Mouse (Mus musculus) intestine, postnatal 0 days (tissue): ENCODE results near the gene Mindy4. TPM values are rescaled to one million over a fixed set of nuclear protein-coding genes. Genes with fewer than 3 reads are reported as not detected.

Source experiments
- ATAC-seq: fragments of 200-750 bp; cut with Nextera tagmentation; 2 replicates; pipeline ENCODE4 v1.8.0; 2017; ENCODE audit warnings: mild to moderate bottlenecking, moderate TSS enrichment, moderate library complexity
- H3K27ac ChIP-seq: fragments of 300-500 bp; sonication (generic); 2 replicates; pipeline ENCODE4 v1.5.1; 2014; ENCODE audit warnings: mild to moderate bottlenecking, low read depth, low read length, moderate library complexity
- H3K27me3 ChIP-seq: fragments of 300-500 bp; sonication (generic); replicated peaks from 2 replicates; pipeline ENCODE4 v1.6.1; 2014; ENCODE audit warnings: low read length, mixed read lengths; ENCODE audit not compliant: control insufficient read depth, insufficient read depth
- H3K36me3 ChIP-seq: fragments of 300-500 bp; sonication (generic); 2 replicates; pipeline ENCODE4 v1.6.1; 2014; ENCODE audit warnings: mild to moderate bottlenecking, moderate library complexity; ENCODE audit not compliant: control insufficient read depth, insufficient read depth
- H3K4me1 ChIP-seq: fragments of 300-500 bp; sonication (generic); replicated peaks from 2 replicates; pipeline ENCODE4 v1.6.1; 2014; ENCODE audit warnings: antibody characterized with exemption, low read length, mixed read lengths; ENCODE audit not compliant: control insufficient read depth, insufficient read depth
- H3K4me2 ChIP-seq: fragments of 300-500 bp; sonication (generic); replicated peaks from 2 replicates; pipeline ENCODE4 v1.6.1; 2014; ENCODE audit warnings: low read depth, mild to moderate bottlenecking, moderate library complexity
- H3K4me3 ChIP-seq: fragments of 300-500 bp; sonication (generic); 2 replicates; pipeline ENCODE4 v1.5.1; 2014; ENCODE audit warnings: low read depth, low read length
- H3K9ac ChIP-seq: fragments of 300-500 bp; sonication (generic); 2 replicates; pipeline ENCODE4 v1.6.1; 2014; ENCODE audit warnings: mild to moderate bottlenecking, low read depth, low read length
- H3K9me3 ChIP-seq: fragments of 300-500 bp; sonication (generic); 2 replicates; pipeline ENCODE4 v1.6.1; 2016; ENCODE audit warnings: mixed run types; ENCODE audit not compliant: control insufficient read depth
- CTCF ChIP-seq: sonication (generic); IDR thresholded peaks from 2 replicates; pipeline ENCODE4 v1.5.1; 2016; ENCODE audit warnings: low read depth, mild to moderate bottlenecking, control low read depth, antibody characterized with exemption, moderate library complexity
- WGBS: fragments of 180-500 bp; shearing (Covaris S2); extraction: QIAGEN DNeasy Blood & Tissue Kit; methylation state at CpG from one replicate; pipeline ENCODE4 v1.1.7; 2014; 5-methylcytosine and 5-hydroxymethylcytosine counted together
- polyA plus RNA-seq: library from polyadenylated mRNA; unstranded; fragments of >200 nt; fragmentation: Nextera tagmentation; extraction: Ambion mirVana; gene quantifications from 2 replicates; pipeline ENCODE4 v1.2.1, GENCODE M21; 2015

The Mindy4 gene
- polyA plus RNA-seq, 1 experiment from 2014 or later = 2.1 TPM

DNA sequence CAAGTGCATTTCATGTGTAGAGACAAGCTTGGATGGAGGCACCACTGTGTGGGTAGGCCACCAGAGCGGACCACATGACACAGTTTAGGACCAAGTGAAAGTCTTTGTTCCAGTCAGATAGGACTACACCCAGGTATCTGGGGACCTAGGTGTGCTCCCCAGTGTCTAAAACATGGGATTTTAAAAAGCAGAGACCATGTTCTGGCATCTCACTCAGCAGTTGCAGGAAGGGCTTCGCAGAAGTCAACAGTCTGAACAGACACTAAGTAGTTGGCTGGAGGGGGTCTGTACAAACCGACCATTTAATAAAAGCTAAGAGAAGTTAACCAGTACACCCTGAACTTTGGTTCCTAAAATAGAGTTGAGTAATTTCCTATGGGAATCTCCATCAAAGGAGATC, 10.0 kb upstream of the Mindy4 start:
- H3K4me2 ChIP-seq = no peak overlapping the region
- H3K4me1 ChIP-seq = no peaks in the 10 kb centered on the region
- no peak overlapping the region for H3K9ac ChIP-seq
- no peaks in the 10 kb centered on the region for H3K36me3 ChIP-seq
- no peaks in the 10 kb centered on the region for H3K9me3 ChIP-seq
- ATAC-seq = no peak
- no peaks in the 10 kb centered on the region for H3K27me3 ChIP-seq
- H3K4me3 ChIP-seq = no peak overlapping the region
- H3K27ac ChIP-seq = no peak overlapping the region
- WGBS = 94% methylated on average over 3 of the region's 3 CpGs
- no peak for TF ChIP-seq CTCF

DNA sequence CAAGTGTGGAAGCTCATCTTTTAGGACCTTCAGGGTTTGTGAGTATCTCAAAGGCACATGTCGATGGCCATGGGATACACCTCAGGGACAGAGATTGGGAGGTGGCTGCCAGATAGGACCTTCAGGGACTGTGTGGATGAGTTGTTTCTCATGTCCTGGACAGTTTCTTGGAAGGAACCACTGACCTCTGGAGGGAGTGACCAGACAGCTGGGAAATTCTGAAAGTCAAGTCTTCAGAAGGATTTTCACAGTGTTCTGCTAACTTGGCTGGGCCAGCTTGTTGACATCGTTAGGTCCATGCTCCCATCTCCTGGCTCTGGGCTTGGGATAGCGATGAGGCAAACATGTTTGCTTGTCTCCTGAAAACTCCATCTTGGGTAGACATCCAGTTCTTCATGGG, 4.1 kb upstream of the Mindy4 start:
- H3K4me3 ChIP-seq = no peak overlapping the region
- no peak for ATAC-seq
- WGBS = 93% methylated on average over 3 of the region's 3 CpGs
- H3K9ac ChIP-seq = no peak overlapping the region
- no peaks in the 10 kb centered on the region for H3K27me3 ChIP-seq
- no peaks in the 10 kb centered on the region for H3K36me3 ChIP-seq
- H3K27ac ChIP-seq = no peak overlapping the region
- TF ChIP-seq CTCF = no peak
- H3K4me1 ChIP-seq = no peaks in the 10 kb centered on the region
- no peak overlapping the region for H3K4me2 ChIP-seq
- no peaks in the 10 kb centered on the region for H3K9me3 ChIP-seq

DNA sequence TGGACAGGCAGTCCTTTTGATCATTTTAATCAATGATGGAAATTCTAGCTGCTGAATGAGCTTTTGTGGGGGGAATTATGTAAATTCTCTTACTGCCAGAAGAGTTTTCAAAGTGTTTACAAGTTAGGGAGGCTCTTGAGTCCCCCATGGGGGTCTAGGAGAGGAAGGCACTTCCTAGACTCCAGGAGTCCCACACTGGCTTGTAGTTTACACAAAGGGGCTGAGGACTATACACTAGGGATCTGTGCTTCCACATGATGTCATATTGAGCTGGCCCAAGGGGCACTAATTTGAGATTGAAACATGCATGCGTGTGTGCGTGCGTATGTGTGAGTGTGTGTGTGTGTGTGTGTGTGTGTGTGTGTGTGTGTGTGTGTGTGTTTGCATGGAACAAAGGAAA, 748 bp downstream of the Mindy4 start:
- Histone ChIP-seq H3K9me3 (no peaks in the 10 kb centered on the region), H3K9ac (no peak overlapping the region), H3K4me2 (peak overlapping the region; percentile 87), H3K36me3 (no peaks in the 10 kb centered on the region), H3K4me3 (peak overlapping the region; percentile 57), H3K27ac (no peak overlapping the region), H3K4me1 (no peaks in the 10 kb centered on the region), H3K27me3 (no peaks in the 10 kb centered on the region)
- no peak for TF ChIP-seq CTCF
- 65% methylated on average over 3 of the region's 3 CpGs for WGBS
- no peak for ATAC-seq

DNA sequence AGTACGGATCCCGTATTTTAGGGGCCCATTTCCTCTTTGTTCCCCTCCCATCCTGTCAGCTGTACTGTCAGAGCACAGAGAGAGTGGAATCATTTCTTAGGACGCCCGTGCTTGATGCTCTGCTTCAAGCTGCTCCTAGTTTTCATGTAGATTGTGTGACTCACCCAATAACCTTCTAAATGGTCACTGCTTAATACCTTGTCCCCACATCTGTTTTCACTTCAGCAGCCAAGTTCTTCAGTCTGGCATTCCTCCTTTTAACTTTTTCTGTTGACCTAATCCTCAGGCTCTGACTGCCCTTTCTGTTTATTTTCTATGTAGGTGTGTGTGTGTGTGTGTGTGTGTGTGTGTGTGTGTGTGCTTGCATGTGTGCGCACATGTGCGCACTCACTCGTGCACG, 4.6 kb downstream of the Mindy4 start:
- no peak overlapping the region for H3K27ac ChIP-seq
- no peak overlapping the region for H3K9ac ChIP-seq
- no peak for ATAC-seq
- no peaks in the 10 kb centered on the region for H3K9me3 ChIP-seq
- WGBS = 80% methylated on average over 8 of the region's 8 CpGs
- no peak overlapping the region for H3K4me3 ChIP-seq
- no peak for TF ChIP-seq CTCF
- no peaks in the 10 kb centered on the region for H3K27me3 ChIP-seq
- no peaks in the 10 kb centered on the region for H3K36me3 ChIP-seq
- H3K4me1 ChIP-seq = no peaks in the 10 kb centered on the region
- no peak overlapping the region for H3K4me2 ChIP-seq

DNA sequence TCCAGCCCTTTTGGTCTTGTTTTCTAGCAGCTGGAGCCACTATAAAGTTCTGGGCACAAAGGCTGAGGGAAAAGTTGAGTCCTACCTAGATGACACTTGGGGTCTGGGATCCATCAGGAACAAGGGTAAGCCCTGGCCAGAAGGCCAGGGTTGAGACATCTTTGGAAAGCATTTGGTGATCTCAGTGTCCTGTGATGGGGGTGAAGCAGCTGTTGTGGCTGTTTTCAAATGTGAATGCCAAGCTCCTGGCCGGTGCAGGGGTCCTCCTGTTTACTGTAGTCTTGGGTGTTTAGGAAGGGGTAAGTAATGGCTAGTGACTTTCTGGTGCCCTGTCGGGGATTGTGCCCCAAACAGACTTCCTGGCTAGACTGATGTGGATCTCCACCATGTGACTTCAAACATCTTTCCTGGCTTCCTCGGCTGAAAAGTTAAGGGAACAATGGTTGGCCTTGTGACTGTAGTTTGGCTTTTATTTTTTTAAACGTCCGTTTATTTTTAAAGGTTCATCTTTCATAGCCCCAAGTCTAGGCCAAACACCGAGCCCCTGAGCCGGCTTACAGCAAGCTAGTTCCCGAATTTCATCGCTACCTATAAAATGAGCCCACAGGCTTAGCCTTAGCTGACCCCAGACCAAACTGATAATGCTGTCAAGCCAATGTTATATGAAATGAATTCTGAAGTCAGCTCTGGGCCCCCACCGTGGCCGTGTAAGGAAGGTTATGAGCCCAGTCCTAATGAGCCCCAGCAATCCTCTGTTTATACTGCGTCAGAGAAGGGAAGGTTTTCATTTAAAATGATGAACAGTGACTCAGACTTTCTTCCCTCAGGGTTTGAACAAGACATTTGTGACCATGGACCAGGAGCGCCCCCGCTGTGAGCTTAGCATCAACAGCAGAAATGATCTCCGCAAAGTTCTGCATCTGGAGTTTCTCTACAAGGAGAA, 7.5 kb downstream of the Mindy4 start:
- Histone ChIP-seq H3K9ac (no peak overlapping the region), H3K36me3 (no peaks in the 10 kb centered on the region), H3K27ac (no peak overlapping the region), H3K27me3 (no peaks in the 10 kb centered on the region), H3K9me3 (no peaks in the 10 kb centered on the region), H3K4me2 (no peak overlapping the region), H3K4me3 (no peak overlapping the region), H3K4me1 (no peaks in the 10 kb centered on the region)
- WGBS = 74% methylated on average over 15 of the region's 15 CpGs
- TF ChIP-seq CTCF = no peak
- ATAC-seq = no peak

DNA sequence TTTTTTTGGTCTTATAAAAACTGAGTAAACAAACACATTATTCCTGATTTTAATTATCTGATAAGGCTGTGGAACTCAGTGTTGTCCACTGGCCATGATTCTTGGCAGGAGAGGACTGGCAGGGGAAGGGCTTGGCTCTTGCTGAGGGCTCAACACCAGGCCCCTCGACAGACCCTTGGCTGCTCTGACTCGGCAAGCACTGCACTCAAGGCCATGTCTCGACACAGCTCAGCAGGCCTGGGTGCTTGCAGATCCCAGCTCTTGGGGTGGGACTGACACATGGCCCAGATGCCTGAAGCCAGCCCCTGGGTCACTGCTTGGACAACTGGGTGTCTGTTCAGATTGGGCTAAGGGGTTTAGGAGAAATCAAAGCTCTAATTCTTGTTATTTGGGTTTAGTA, 11.4 kb downstream of the Mindy4 start:
- no peak overlapping the region for H3K4me3 ChIP-seq
- H3K9me3 ChIP-seq = no peaks in the 10 kb centered on the region
- H3K4me1 ChIP-seq = no peaks in the 10 kb centered on the region
- no peaks in the 10 kb centered on the region for H3K27me3 ChIP-seq
- H3K4me2 ChIP-seq = no peak overlapping the region
- ATAC-seq = no peak
- H3K9ac ChIP-seq = no peak overlapping the region
- H3K27ac ChIP-seq = no peak overlapping the region
- no peaks in the 10 kb centered on the region for H3K36me3 ChIP-seq
- no peak for TF ChIP-seq CTCF
- 70% methylated on average over 3 of the region's 3 CpGs for WGBS
